Mouse (Mus musculus): ENCODE data around the gene Kcnh2.

- no peak for TF ChIP-seq POLR2A (IDR thresholded peaks at IDR 0.05; ENCODE audit: low read depth, low read length)
- no peak for TF ChIP-seq CTCF (IDR thresholded peaks at IDR 0.05; ENCODE audit: borderline replicate concordance, insufficient read depth, low read length)
Measured at GRCm38 (mm10) chr5:24379501-24379900, 28.1 kb upstream of the Kcnh2 start.
